Mouse (Mus musculus) left cerebral cortex, adult 2 months (tissue): ENCODE measurements around the gene Nomo1. TPM values are rescaled to one million over a fixed set of nuclear protein-coding genes. Genes with fewer than 3 reads are reported as not detected.

ENCODE experiments used
- DNase-seq, 2 experiments: peaks; one replicate each; pipeline ENCODE4 v3.0.0; 2021 to 2022; ENCODE audit warnings: low spot score in 2 of 2, mixed read lengths in 1 of 2; ENCODE audit errors: extremely low spot score in 1 of 2
- H3K27ac ChIP-seq: fragments of 200-600 bp; 2 replicates; pipeline ENCODE4 v1.8.1; 2022
- H3K4me3 ChIP-seq: fragments of 200-600 bp; 2 replicates; pipeline ENCODE4 v1.8.1; 2022
- CTCF ChIP-seq: fragments of 200-600 bp; IDR thresholded peaks from 2 replicates; pipeline ENCODE4 v1.8.1; 2022; ENCODE audit warnings: antibody characterized with exemption, mild to moderate bottlenecking, moderate library complexity
- intact Hi-C: fragments of 180-260 bp; cut with DNase I; formaldehyde crosslinking; loops from one replicate; pipeline ENCODE4 v1.15.1; 2025
- total RNA-seq, 2 experiments: library from RNA; stranded (reverse); gene quantifications; 2 replicates each; pipeline ENCODE4 v1.2.3; 2021

The Nomo1 gene
- total RNA-seq, 2 experiments from 2014 or later, result 102 to 105 TPM

DNA sequence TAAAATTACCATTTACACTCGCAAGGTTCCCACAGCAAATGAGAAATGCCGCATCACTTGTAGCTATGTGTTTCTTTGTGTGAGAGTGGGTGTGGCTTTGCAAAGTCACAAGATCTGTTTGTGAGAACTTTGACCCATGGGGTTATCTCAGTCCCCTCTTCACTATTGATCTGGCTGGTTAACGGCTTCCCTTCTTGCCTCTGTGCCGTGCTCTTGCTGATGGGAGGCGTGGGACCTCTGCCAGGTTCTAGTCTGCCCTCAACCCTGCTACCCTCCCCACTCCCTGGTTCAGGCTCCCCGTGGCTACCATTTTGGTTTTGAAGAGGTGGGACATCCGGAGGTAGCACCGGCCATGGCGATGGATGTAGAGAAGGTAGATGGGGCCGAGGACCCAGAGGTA is 4.8 kb upstream of the Nomo1 start:
- Histone ChIP-seq H3K27ac (no peak overlapping the region), H3K4me3 (no peak overlapping the region)
- no peak for TF ChIP-seq CTCF
- no peak for DNase-seq
- intact Hi-C loops, result no loop called here

DNA sequence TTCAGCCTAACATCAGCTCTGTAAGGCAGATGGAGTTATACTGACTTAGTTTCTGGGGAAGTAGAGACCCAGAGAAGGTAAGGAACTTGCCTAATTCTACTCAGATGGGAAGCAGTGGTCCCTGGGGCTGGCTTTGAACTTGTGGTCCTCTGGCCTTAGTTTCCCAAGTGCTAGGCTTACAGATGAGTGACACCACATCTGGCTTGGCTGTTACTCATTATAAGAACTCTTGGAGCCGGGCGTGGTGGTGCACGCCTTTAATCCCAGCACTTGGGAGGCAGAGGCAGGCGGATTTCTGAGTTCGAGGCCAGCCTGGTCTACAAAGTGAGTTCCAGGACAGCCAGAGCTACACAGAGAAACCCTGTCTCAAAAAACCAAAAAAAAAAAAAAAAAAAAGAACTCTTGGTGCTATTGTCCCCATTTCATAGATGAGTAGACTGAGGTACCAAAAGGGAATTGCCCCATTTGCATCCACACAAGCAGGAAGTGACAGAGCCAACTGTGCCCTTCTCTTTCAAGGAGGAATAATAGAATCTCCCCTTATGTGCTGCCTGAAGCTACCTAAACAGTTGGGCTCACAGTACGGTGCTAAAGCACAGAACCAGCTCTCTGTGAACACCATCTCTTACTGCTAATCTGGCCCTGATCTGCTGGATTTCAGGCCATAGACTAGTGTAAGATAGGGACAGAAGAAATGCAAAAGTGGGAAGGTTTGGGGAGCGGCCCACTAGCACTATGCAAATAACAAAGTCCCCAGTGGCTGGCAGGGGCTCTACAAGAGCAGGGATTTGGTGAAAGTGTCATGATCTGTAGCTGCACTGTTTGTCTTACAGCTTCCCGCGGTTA is 4.0 kb upstream of the Nomo1 start:
- H3K27ac ChIP-seq, result peak overlapping the region; percentile 38; the same call in 1 of the 2 replicates

DNA sequence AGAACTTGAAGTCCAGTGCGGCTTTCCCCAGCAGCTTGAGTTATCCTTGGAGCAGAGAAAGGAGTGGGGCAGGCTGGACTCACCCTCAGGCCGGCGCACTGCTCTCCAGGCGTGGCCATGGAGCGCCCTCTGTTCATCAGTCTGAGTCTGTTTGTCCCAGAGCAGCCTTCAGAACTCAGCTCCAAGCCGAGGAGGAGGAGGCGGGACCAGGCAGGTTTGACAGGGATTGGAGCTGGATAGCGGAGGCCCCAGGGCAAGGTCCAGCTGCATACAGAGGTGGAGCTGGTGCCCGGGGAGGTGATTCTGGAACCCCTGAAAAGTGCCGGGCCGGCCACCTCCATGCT is 3.4 kb upstream of the Nomo1 start, which contains the start of gene Abcc6:
Abcc6 (minus strand) TSS at position 158 of the 344 bp plus-strand sequence.
- no peak for TF ChIP-seq CTCF
- H3K27ac ChIP-seq, result peak within 1 kb of the TSS; percentile 38; the same call in 1 of the 2 replicates
- intact Hi-C loops, result no loop called here
- no peak within 1 kb of the TSS for H3K4me3 ChIP-seq
- no peak for DNase-seq

More for the DNA sequence above, 4.0 kb upstream of the Nomo1 start:
- TF ChIP-seq CTCF, result no peak
- H3K4me3 ChIP-seq, result no peak overlapping the region
- intact Hi-C loops, result no loop called here
- DNase-seq, result no peak

DNA sequence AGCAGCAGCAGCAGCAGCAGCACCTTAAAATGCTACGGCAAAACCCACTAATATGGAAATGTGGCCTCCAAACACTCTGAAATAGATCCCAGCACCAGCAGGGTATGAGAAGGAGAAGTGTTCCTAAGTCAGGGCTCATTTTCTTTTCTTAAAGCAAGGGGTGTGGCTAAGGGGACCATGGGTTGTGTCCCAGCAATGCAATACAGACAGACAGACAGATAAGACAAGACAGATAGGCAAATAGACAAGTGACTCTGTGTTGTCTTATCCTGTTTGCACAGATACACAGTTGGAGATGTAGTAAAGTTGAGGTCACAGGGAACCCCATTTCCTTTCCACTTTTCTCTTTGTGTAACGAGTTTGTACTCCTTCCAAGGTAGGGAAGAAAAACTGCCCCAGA is 2.4 kb upstream of the Nomo1 start:
- intact Hi-C loops, result no loop called here
- H3K27ac ChIP-seq, result no peak overlapping the region; the same call in 1 of the 2 replicates
- H3K4me3 ChIP-seq, result no peak overlapping the region
- no peak for DNase-seq
- no peak for TF ChIP-seq CTCF

DNA sequence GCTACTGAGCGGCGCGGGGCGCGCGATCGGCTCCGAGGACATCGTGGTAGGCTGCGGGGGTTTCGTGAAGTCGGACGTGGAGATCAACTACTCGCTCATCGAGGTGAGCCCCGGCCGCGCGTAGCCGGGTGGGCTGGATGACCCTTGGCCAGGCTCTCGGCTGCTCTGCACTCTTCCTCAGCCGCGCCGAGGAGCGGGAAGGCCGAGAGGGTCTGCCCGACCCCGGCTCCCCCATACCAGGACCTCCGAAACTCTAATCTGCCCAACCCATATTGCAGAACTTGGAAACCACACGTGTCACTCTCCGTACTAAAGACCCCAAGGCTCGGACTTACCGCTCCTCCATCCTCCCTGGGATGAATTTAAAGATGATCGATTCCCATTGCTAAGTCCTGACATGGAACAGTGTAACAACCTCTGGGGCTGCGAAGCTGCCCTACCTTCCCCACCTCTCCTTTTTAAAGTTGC is 406 bp downstream of the Nomo1 start:
- Histone ChIP-seq H3K27ac (peak overlapping the region; percentile 73), H3K4me3 (peak overlapping the region; percentile 73)
- intact Hi-C loops, result no loop called here
- no peak for DNase-seq
- no peak for TF ChIP-seq CTCF

DNA sequence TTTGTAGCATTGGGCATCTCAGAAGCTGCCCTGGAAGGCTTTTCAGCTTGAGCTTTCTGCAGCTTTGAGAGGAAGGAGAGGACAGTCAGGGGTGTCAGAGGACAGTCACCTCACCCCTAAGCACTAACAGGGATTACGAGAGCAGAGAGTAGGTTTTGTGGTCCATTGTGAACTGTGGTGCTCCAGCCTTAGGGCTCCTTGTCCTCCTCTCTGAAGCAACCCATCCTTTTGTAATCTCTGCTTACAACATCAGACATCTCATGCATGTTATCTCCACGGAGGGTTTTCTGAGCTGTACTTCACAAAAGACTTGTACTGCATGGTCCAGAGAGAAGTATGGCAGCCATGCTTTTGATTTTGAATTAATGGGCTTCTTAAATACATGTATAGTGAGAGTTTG is 1.5 kb downstream of the Nomo1 start:
- TF ChIP-seq CTCF, result no peak
- intact Hi-C loops, result no loop called here
- Histone ChIP-seq H3K27ac (no peak overlapping the region), H3K4me3 (no peak overlapping the region)
- DNase-seq, result no peak

DNA sequence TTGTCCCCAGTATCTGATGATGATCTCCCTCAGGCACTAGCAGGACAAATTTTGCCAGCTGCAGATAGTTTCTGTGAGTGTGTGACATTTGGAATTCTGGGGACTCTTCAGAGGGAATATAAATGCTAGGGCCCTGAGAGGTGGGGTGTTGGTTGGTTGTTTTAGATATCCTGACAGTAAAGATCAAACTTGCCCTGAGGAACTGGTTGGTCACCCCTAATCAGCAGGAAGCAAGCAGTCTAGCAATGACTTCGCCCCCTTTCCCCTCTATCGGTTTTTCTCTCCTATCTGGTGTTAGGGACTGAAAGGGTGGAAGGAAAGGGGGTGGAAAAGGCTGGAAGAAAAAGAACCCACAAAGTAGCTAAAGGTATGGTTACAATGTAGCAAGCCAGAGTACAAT is 2.0 kb downstream of the Nomo1 start:
- H3K27ac ChIP-seq, result no peak overlapping the region
- intact Hi-C loops, result no loop called here

DNA sequence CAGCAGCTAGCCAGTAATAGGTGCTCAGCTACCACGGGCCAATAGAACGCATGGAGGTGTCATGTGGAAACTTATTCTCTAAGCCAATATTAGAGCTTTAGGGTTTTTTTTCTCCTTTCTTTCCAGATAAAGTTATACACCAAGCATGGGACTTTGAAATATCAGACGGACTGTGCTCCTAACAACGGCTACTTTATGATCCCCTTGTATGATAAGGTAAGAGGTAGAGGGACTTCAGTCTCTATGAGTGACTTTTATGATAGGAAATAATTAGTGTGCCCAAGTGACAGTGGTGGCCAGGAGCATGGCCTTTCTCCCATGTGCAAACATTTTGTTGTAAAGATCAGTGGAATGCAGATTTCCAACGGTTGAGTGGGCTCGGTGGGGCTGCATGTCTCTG is 3.9 kb downstream of the Nomo1 start:
- no peak for TF ChIP-seq CTCF
- DNase-seq, result no peak
- Histone ChIP-seq H3K27ac (no peak overlapping the region), H3K4me3 (no peak overlapping the region)
- intact Hi-C loops, result no loop called here

More for the DNA sequence above, 2.0 kb downstream of the Nomo1 start:
- DNase-seq, result no peak
- H3K4me3 ChIP-seq, result no peak overlapping the region
- TF ChIP-seq CTCF, result no peak

DNA sequence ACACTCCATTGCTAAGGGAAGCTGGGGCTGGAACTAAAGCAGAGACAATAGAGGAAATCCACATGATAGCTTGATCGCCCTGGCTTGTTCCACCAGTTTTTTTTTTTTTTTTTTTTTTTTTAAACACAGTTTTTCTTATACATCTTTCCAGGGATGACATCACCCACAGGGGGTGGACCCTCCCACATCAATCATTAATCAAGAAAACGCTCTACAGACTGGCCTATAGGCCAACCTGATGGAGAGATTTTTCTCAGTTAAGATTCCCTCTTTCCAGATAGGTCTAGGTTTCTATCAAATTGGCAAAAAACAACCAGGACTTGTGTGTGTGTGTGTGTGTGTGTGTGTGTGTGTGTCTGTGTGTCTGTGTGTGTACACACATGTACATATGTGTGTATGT is 6.4 kb downstream of the Nomo1 start:
- Histone ChIP-seq H3K27ac (no peak overlapping the region), H3K4me3 (no peak overlapping the region)
- intact Hi-C loops, result no loop called here
- no peak for DNase-seq
- no peak for TF ChIP-seq CTCF

DNA sequence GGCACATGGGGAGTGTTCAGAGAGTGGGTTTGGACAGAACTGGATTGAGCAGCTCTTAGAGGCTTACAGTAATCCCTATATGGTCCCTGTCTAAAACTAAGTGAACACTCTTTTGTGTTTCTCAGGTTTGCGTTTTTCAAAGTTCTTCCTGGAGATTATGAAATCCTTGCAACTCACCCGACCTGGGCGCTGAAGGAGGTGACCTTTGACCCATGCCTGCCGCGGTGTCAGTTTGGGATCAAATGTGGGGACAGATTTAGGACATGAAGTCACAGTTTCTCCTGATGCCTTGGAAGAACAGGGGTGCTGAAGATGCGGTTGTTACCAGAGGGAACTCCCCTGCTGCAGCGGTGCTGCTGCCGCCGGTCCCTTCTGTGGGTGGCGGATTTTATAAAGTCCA is 10.6 kb downstream of the Nomo1 start:
- TF ChIP-seq CTCF, result no peak
- H3K27ac ChIP-seq, result no peak overlapping the region
- intact Hi-C loops, result no loop called here
- no peak overlapping the region for H3K4me3 ChIP-seq
- no peak for DNase-seq

DNA sequence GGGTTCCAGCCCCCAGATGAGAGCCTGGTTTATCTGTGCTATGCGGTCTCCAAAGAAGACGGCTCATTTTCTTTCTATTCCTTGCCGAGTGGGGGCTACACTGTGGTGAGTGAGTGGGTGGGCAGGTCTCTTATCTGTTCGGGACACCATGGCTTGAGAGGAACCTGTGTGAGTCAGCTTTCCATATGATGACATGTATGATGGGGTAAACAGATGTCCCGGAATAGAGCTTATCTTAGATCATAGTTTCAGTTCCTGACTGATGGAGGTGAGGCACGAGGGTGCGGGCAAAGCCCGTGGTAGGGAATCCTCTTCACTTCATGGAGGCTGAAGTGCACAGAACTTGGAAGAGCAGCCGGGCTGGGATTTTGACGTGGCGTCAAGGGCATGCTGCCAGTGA is 12.4 kb downstream of the Nomo1 start:
- no peak for DNase-seq
- H3K4me3 ChIP-seq, result no peak overlapping the region
- intact Hi-C loops, result no loop called here
- TF ChIP-seq CTCF, result no peak
- no peak overlapping the region for H3K27ac ChIP-seq

DNA sequence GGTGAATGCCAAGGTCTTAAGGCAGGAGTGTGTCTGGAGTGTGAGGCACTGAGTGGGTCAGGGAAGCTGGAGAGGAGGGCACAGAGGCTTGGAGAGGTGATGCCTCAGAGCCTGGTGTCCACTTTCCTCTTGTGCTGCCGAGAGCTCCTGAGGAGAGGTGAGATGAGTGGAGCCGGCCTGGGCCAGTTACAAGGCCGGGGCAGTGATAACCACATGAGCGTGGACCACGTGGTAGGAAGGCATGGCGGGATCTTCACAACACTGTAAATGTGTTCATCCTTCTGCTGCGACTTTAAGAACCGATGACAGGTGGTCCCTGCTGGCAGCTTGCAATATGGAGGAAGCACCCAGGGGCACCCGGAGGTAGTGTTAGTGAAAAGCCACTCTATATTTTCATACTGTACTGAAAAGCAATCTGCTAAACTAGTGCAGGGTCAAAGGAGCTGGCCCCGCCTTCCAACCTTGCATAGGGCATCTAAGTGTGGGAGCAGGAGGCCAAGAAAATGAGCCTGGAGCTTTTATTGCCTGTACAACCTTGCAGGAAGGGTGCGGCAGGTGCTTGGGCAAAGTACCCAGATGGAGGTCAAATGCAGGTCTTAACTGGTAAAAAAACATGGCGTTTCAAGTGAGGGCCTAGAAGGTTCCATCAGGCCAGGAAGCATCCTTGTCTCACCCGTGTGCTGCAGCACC is 14.5 kb downstream of the Nomo1 start:
- no peak for DNase-seq
- intact Hi-C loops, result no loop called here
- no peak for TF ChIP-seq CTCF

More for the DNA sequence above, 14.5 kb downstream of the Nomo1 start:
- no peak overlapping the region for H3K4me3 ChIP-seq
- no peak overlapping the region for H3K27ac ChIP-seq
